Mouse (Mus musculus): ENCODE data around the gene Hsp90ab1. TPM values are rescaled to one million over a fixed set of nuclear protein-coding genes. Genes with fewer than 3 reads are reported as not detected.

The Hsp90ab1 gene
- polyA plus RNA-seq, 1 experiment from 2014 or later: 1,459 TPM

DNA sequence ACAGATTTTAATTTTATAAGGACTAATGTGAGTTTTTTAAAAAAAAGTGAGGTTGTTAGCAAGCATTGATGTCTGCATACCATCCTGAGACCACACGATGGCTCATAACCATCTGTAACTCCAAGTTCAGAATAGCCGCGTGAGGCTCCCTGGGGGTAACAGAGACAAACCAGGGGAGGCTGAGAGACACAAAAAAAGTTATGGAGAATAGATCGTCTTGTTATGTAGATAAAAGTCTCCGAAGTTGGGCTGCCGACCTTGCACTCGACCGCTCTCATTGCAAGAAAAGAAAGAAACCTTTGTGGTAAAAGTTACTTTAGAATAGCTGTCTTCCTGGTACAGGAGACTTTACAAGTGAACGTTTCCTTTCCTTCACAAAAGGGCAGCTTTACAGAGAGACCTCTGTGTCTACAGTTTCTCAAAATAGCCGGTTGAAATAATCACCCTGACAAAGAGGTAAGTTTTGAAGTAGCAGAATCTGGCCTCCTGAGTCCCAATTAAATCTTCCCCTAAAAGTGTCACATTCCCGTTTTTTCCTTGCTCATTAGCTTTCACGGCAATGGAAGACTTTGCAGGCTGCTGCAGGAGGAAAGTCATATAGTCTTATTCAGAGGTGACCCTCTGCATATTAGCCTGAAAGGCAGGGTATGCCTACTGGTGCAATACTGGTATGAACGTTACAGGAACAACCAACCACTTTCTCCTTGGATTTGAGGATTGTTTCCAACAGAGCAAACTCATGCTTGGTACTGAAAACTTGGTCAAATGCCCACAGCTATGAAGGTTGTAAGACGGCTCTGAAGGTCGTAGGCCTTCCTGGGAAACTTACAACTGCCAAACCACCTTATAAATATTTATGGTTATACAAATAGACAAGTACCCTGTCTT lies 34.2 kb upstream of the Hsp90ab1 start:
- no peaks in the 10 kb centered on the region for H3K9me3 ChIP-seq
- peaks cover 9% of the 10 kb centered on the region; the same call in 1 of the 2 replicates for H3K4me1 ChIP-seq

DNA sequence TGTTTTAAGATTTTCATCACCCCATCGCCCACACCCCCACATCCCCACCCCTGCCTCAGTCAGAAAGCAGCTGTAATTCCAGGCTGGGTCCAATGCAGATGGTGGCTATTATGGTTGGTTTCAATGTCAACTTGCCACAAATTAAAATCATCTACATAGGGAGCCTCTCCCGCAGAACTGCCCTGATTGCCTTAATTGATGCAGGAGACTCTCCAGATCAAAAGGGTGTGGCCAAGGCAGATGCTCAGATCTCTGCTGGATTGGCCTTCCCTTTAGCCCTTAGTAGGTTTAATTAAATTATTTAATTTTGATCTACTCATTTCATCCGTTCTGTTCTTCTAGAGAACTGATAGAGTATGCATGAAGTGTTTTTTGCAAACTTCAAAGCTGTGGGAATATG lies 29.9 kb upstream of the Hsp90ab1 start:
- 76% methylated on average over 3 of the region's 3 CpGs for WGBS
- no peak for ATAC-seq (ENCODE audit: low FRiP score, low read depth)
- Histone ChIP-seq H3K36me3 (no peaks in the 10 kb centered on the region), H3K9ac (replicated peaks) (no peak overlapping the region), H3K4me3 (no peak overlapping the region), H3K9me3 (no peaks in the 10 kb centered on the region), H3K27me3 (peaks cover 33% of the 10 kb centered on the region), H3K27ac (replicated peaks) (no peak overlapping the region), H3K4me1 (peaks cover 21% of the 10 kb centered on the region), H3K4me2 (replicated peaks) (no peak overlapping the region)

More for the DNA sequence above, 34.2 kb upstream of the Hsp90ab1 start:
- Histone ChIP-seq H3K27ac (replicated peaks) (no peak overlapping the region), H3K4me2 (replicated peaks) (no peak overlapping the region), H3K36me3 (no peaks in the 10 kb centered on the region), H3K9ac (replicated peaks) (no peak overlapping the region), H3K27me3 (peaks cover 2% of the 10 kb centered on the region), H3K4me3 (no peak overlapping the region)
- 85% methylated on average over 15 of the region's 15 CpGs for WGBS
- no peak for ATAC-seq (ENCODE audit: low FRiP score, low read depth)

DNA sequence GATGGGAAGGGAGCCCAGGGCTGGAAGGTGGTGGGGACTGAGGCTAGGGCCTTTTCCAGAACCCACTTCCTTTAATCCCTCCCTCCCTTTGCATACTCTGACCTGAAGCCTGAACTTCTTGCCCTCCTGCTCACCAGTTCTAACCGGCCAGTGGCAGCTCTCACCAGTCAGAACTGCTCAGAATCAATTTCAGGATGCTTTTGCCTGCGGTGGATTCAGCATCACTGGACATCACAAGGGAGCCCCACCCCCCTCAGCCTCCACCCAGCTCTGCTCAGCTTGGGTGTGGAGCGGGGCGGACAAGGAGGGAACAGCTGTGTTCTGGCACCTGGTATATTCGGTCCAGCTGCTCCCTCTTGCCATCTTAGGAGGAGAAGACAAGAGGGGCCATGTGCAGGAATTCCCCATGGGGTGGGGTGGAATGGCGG lies 28.8 kb upstream of the Hsp90ab1 start, which contains the start of gene Mymx:
TSS of gene Mymx (minus strand) at position 226 of the 428 bp plus-strand sequence.
- Histone ChIP-seq H3K9ac (replicated peaks) (0 out of 2 replicates have a peak within 1 kb of the TSS, but pooled peaks have one; percentile 24), H3K9me3 (no peaks in the 10 kb centered on the region), H3K4me1 (peaks cover 24% of the 10 kb centered on the region), H3K36me3 (no peaks in the 10 kb centered on the region), H3K4me2 (replicated peaks) (0 out of 2 replicates have a peak within 1 kb of the TSS, but pooled peaks have one; percentile 0), H3K27me3 (peaks cover 37% of the 10 kb centered on the region), H3K27ac (replicated peaks) (no peak within 1 kb of the TSS), H3K4me3 (no peak within 1 kb of the TSS)
- WGBS: 32% methylated on average over 6 of the region's 6 CpGs
- ATAC-seq (ENCODE audit: low FRiP score, low read depth): no peak

DNA sequence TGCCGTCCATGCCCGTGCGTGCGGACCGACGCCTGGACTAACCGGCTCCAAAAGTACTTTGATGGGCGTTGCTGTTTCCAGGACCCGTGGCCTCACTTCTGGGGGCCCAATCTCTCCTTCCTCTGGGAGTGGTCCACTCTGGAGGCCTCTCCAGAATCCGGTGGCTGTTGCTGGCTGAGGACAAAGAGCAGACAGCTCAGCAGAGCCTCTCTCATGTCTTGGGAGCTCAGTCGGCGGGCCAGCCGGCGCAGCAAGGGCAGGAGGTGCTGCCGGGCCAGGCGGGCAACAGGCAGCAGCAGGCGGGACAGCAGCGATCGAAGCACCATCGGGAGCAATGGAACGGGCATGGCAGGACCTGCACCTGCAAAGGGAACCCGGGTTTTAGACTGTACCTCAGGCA lies 28.3 kb upstream of the Hsp90ab1 start:
- Histone ChIP-seq H3K4me2 (replicated peaks) (0 out of 2 replicates have a peak overlapping the region, but pooled peaks have one; percentile 0), H3K4me1 (peaks cover 30% of the 10 kb centered on the region)

DNA sequence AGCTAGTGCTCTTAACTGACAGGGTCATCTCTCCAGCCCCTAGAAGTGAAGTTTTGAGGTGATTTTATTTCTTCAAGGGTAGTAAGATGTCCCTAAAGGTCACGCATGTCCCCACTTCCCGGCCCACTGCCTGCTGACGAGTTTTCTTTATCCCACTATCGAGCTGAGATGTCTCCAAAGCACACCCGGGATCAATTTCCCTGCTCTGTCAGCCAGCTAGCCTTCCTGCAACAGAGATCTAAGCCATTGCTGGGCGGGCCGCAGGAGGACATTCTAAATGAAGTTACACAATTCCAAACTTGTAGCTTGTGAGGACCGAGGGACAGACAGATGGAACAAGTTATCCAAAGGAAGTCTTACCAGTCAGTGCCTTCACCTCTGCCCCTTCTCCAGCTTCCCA lies 27.2 kb upstream of the Hsp90ab1 start:
- Histone ChIP-seq H3K9me3 (no peaks in the 10 kb centered on the region), H3K4me1 (peaks cover 41% of the 10 kb centered on the region), H3K4me3 (no peak overlapping the region), H3K9ac (replicated peaks) (no peak overlapping the region), H3K27ac (replicated peaks) (no peak overlapping the region), H3K4me2 (replicated peaks) (0 out of 2 replicates have a peak overlapping the region, but pooled peaks have one; percentile 64), H3K27me3 (peaks cover 53% of the 10 kb centered on the region), H3K36me3 (no peaks in the 10 kb centered on the region)
- ATAC-seq (ENCODE audit: low FRiP score, low read depth): no peak
- WGBS: 56% methylated on average over 8 of the region's 8 CpGs

More for the DNA sequence above, 28.3 kb upstream of the Hsp90ab1 start:
- Histone ChIP-seq H3K27me3 (peaks cover 43% of the 10 kb centered on the region), H3K9ac (replicated peaks) (0 out of 2 replicates have a peak overlapping the region, but pooled peaks have one; percentile 24), H3K9me3 (no peaks in the 10 kb centered on the region), H3K4me3 (no peak overlapping the region), H3K36me3 (no peaks in the 10 kb centered on the region), H3K27ac (replicated peaks) (no peak overlapping the region)
- ATAC-seq (ENCODE audit: low FRiP score, low read depth): no peak
- 14% methylated on average over 22 of the region's 22 CpGs for WGBS

DNA sequence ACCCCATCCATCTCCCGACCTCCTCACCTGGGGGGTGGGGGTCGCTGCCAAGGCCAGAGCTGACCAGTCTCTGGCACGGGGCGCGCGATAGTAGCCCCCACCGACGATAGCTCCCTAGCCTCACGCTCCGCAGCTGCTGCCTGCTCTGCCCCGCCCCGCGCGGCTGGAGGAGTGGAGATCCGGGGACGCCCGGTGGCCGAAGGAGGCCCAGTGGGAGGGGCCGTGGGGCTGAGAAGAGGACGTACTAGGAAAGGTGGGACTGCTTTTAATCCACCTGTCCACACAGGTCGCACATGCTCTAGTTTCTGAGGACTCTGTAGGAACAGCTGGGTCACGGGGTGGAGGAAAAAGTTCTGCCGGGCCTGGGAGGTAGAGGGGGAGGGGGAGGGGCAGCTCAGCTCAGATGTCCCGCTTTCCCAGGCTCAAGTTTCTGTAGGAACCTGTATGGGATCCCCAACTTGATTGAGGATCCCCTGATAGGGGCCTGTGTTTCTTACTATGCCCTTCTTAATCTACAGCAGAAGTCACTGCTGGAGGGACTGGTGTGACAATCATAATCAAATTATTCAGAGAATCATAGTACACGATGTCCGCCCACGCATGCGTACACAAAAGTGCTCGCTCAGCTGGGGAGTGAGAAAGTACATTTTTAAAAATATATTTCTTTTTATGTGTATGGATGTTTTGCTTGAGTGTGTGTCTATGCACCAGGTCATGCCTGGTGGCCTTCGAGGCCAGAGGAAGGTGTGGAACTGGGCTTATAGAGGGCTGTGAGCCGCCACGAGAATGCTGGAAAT lies 26.6 kb upstream of the Hsp90ab1 start, which contains the start of gene Slc29a1:
TSS of gene Slc29a1 (minus strand) at position 161 of the 797 bp plus-strand sequence.
- Histone ChIP-seq H3K27me3 (peaks cover 59% of the 10 kb centered on the region), H3K4me3 (peak within 1 kb of the TSS; percentile 32), H3K9ac (replicated peaks) (peak within 1 kb of the TSS; percentile 53), H3K27ac (replicated peaks) (no peak within 1 kb of the TSS), H3K4me2 (replicated peaks) (peak within 1 kb of the TSS; percentile 64), H3K4me1 (peaks cover 47% of the 10 kb centered on the region), H3K36me3 (no peaks in the 10 kb centered on the region), H3K9me3 (no peaks in the 10 kb centered on the region)
- WGBS: 13% methylated on average over 32 of the region's 32 CpGs
- ATAC-seq (ENCODE audit: low FRiP score, low read depth): peak; percentile 38; the same call in 1 of the 2 replicates

DNA sequence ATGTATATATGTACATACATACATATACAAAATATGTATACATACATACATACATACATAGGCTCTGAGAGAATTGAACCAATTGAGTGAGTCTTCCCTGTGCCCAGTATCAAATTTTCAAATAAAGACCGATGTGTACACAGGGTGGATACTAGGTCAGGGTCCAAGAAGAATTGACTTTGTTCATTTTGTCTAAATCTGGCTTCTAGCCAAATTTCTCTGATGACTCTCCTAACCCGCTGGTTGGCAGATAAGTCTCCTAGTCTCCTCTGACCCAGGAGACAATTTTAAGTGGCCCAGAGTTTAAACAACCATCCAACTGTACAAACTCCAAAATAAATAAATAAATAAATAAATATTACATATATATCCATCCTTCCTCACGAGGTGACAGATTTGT lies 25.8 kb upstream of the Hsp90ab1 start:
- H3K9ac ChIP-seq (replicated peaks): no peak overlapping the region; the same call in 1 of the 2 replicates

DNA sequence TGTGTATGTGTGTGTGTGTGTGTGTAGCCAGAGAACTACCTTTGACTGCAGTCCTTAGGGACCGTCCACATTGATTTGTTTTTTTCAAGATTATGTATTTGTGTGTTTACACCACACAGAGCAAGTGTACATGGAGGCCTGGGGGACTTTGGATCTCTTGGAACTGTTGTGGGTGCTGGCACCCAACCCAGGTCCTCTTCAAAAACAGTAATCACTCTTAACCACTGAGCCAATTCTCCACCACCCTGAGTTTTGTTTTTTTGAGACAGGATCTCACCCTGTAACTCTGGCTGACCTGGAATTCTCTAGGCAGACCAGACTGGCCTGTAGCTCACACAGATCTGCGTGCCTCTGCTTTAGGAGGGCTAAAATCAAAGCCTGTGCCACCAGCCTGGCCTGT lies 25.3 kb upstream of the Hsp90ab1 start:
- no peak overlapping the region for H3K9ac ChIP-seq (replicated peaks)
- no peaks in the 10 kb centered on the region for H3K36me3 ChIP-seq
- H3K27me3 ChIP-seq: peaks cover 72% of the 10 kb centered on the region
- H3K4me2 ChIP-seq (replicated peaks): no peak overlapping the region
- H3K9me3 ChIP-seq: no peaks in the 10 kb centered on the region
- peaks cover 56% of the 10 kb centered on the region for H3K4me1 ChIP-seq
- no peak overlapping the region for H3K27ac ChIP-seq (replicated peaks)
- no peak overlapping the region for H3K4me3 ChIP-seq
- 91% methylated on average over 2 of the region's 2 CpGs for WGBS
- no peak for ATAC-seq (ENCODE audit: low FRiP score, low read depth)

More for the DNA sequence above, 25.8 kb upstream of the Hsp90ab1 start:
- no peak for ATAC-seq (ENCODE audit: low FRiP score, low read depth)
- Histone ChIP-seq H3K4me2 (replicated peaks) (peak overlapping the region; percentile 64), H3K27ac (replicated peaks) (no peak overlapping the region), H3K4me3 (peak overlapping the region; percentile 32; the same call in 1 of the 2 replicates), H3K4me1 (peaks cover 52% of the 10 kb centered on the region), H3K9me3 (no peaks in the 10 kb centered on the region), H3K36me3 (no peaks in the 10 kb centered on the region), H3K27me3 (peaks cover 67% of the 10 kb centered on the region)
- WGBS: 53% methylated on average over 3 of the region's 3 CpGs

DNA sequence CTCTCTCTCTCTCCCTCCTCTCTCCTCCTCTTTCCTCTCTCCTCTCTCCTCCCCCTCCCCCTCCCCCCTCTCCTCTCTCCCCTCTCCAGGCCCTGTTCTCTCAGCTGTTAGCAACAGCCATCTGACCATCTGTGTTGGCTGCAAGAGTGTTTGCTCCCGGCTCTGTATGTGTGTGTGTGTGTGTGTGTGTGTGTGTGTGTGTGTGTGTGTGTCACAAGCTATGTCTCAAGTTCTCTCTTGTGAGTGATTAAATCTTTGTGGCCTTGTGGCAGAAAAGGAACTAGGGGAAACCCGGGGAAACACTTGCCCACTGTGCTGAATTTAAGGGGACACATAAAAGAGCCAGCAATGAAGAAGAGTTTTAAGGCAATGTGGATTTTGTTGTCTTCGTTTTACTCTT lies 24.7 kb upstream of the Hsp90ab1 start:
- Histone ChIP-seq H3K9ac (replicated peaks) (no peak overlapping the region), H3K4me1 (peaks cover 61% of the 10 kb centered on the region), H3K27me3 (peaks cover 78% of the 10 kb centered on the region), H3K36me3 (no peaks in the 10 kb centered on the region), H3K9me3 (no peaks in the 10 kb centered on the region), H3K4me2 (replicated peaks) (no peak overlapping the region), H3K27ac (replicated peaks) (no peak overlapping the region), H3K4me3 (no peak overlapping the region)
- WGBS: 45% methylated on average over 3 of the region's 3 CpGs
- no peak for ATAC-seq (ENCODE audit: low FRiP score, low read depth)

DNA sequence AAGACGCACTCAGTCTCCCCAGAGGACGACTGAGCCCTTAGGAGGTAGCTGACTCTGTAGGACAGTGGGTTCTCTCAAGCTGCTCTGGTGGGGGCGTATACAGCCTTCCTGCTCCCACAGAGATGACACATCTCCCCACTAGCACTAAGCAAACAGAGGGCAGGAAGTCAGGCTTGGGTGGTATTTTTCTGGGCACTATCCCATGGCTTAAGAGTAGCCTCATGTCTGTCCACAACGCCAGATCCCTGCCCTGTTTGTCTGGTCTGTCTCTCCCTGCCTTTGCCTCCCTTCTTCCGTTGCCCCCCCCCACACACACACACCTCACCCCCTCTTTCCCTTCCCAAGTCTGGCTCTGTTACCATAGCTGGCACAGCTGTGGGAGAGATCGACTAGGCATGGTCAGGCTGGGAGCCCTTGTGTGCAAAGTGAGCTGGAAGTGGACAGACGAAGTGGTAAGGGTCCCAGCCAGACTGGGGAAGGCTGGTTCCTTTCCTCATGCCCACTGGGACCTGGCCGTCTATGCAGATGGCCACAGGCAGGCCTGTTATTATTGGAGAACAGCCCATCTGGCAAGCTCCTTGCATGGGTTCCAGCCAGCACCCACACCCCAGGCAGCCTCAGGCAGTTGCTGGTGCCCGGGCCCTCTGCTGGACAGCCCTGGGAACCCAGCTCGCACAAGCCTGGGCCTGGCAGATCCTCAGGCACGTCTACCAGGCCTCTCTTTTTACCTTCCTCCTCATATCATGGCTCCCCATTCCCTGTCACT lies 23.7 kb upstream of the Hsp90ab1 start:
- Histone ChIP-seq H3K9me3 (no peaks in the 10 kb centered on the region), H3K4me3 (no peak overlapping the region), H3K4me1 (peaks cover 66% of the 10 kb centered on the region), H3K27ac (replicated peaks) (peak overlapping the region; percentile 54), H3K4me2 (replicated peaks) (no peak overlapping the region), H3K27me3 (peaks cover 81% of the 10 kb centered on the region), H3K9ac (replicated peaks) (no peak overlapping the region), H3K36me3 (no peaks in the 10 kb centered on the region)
- WGBS: 22% methylated on average over 11 of the region's 11 CpGs
- ATAC-seq (ENCODE audit: low FRiP score, low read depth): 0 out of 2 replicates have a peak, but pooled peaks have one; percentile 25

All from midbrain, embryonic 12.5 days (tissue).